Mouse (Mus musculus) stomach, embryonic 16.5 days (tissue): ENCODE measurements around the gene Myo1a. TPM values are rescaled to one million over a fixed set of nuclear protein-coding genes. Genes with fewer than 3 reads are reported as not detected.

Source experiments
- ATAC-seq: fragments of 200-750 bp; cut with Nextera tagmentation; 2 replicates; pipeline ENCODE4 v1.8.0; 2017; ENCODE audit warnings: moderate number of reproducible peaks, moderate TSS enrichment; ENCODE audit not compliant: insufficient read depth, low FRiP score
- H3K27ac ChIP-seq: fragments of 300-500 bp; sonication (generic); 2 replicates; pipeline ENCODE4 v1.5.1; 2014; ENCODE audit warnings: low read length
- H3K27me3 ChIP-seq: fragments of 300-500 bp; sonication (generic); 2 replicates; pipeline ENCODE4 v1.6.1; 2014; ENCODE audit warnings: low read length, control low read depth, mixed read lengths; ENCODE audit not compliant: control insufficient read depth, insufficient read depth
- H3K36me3 ChIP-seq: fragments of 300-500 bp; sonication (generic); 2 replicates; pipeline ENCODE4 v1.6.1; 2014; ENCODE audit warnings: low read length; ENCODE audit not compliant: control insufficient read depth, insufficient read depth
- H3K4me1 ChIP-seq: fragments of 300-500 bp; sonication (generic); 2 replicates; pipeline ENCODE4 v1.6.1; 2014; ENCODE audit warnings: low read length, control low read depth, mixed read lengths; ENCODE audit not compliant: control insufficient read depth, insufficient read depth
- H3K4me2 ChIP-seq: fragments of 300-500 bp; sonication (generic); 2 replicates; pipeline ENCODE4 v1.6.1; 2014; ENCODE audit warnings: low read depth, low read length, mixed read lengths
- H3K4me3 ChIP-seq: fragments of 300-500 bp; sonication (generic); replicated peaks from 2 replicates; pipeline ENCODE4 v1.5.1; 2014; ENCODE audit warnings: mild to moderate bottlenecking, low read length
- H3K9ac ChIP-seq: fragments of 300-500 bp; sonication (generic); 2 replicates; pipeline ENCODE4 v1.6.1; 2014; ENCODE audit warnings: low read length
- H3K9me3 ChIP-seq: fragments of 300-500 bp; sonication (generic); replicated peaks from 2 replicates; pipeline ENCODE4 v1.6.1; 2016; ENCODE audit warnings: low read length, control low read depth; ENCODE audit not compliant: control insufficient read depth
- WGBS: fragments of 180-500 bp; shearing (Covaris S2); extraction: QIAGEN DNeasy Blood & Tissue Kit; methylation state at CpG from one replicate; pipeline ENCODE4 v1.1.7; 2014; 5-methylcytosine and 5-hydroxymethylcytosine counted together
- polyA plus RNA-seq: library from polyadenylated mRNA; unstranded; fragments of >200 nt; fragmentation: Nextera tagmentation; extraction: Ambion mirVana; gene quantifications from 2 replicates; pipeline ENCODE4 v1.2.1, GENCODE M21; 2015

The Myo1a gene
- polyA plus RNA-seq, 1 experiment from 2014 or later, result 24.5 TPM

- H3K27ac ChIP-seq, result no peak overlapping the region
- no peaks in the 10 kb centered on the region for H3K9me3 ChIP-seq
- ATAC-seq, result no peak
- peaks cover 23% of the 10 kb centered on the region for H3K36me3 ChIP-seq
- no peak overlapping the region for H3K4me3 ChIP-seq
- H3K27me3 ChIP-seq, result no peaks in the 10 kb centered on the region
- H3K9ac ChIP-seq, result no peak overlapping the region
- WGBS, result 84% methylated on average over 8 of the region's 8 CpGs
- H3K4me2 ChIP-seq, result no peak overlapping the region
- H3K4me1 ChIP-seq, result peaks cover 13% of the 10 kb centered on the region
These were observed 42.3 kb downstream of the Myo1a start for GRCm38 (mm10) chr10:127747254-127747653.

- no peak for ATAC-seq
- peaks cover 13% of the 10 kb centered on the region for H3K4me1 ChIP-seq
- WGBS, result 10% methylated on average over 8 of the region's 8 CpGs
- 0 out of 2 replicates have a peak overlapping the region, but pooled peaks have one; percentile 26 for H3K9ac ChIP-seq
- H3K27ac ChIP-seq, result peak overlapping the region; percentile 23; the same call in 1 of the 2 replicates
- H3K36me3 ChIP-seq, result peaks cover 5% of the 10 kb centered on the region; the same call in 1 of the 2 replicates
- peak overlapping the region; percentile 36; the same call in 1 of the 2 replicates for H3K4me2 ChIP-seq
- no peak overlapping the region for H3K4me3 ChIP-seq
- H3K9me3 ChIP-seq, result no peaks in the 10 kb centered on the region
- no peaks in the 10 kb centered on the region for H3K27me3 ChIP-seq
These were observed 44.1 kb downstream of the Myo1a start for GRCm38 (mm10) chr10:127748847-127749612.

GRCm38 (mm10) chr10:127750136-127750777, 45.3 kb downstream of the Myo1a start:
- 54% methylated on average over 24 of the region's 24 CpGs for WGBS
- Histone ChIP-seq H3K9me3 (no peaks in the 10 kb centered on the region), H3K36me3 (no peaks in the 10 kb centered on the region), H3K4me1 (peaks cover 13% of the 10 kb centered on the region), H3K4me2 (peak overlapping the region; percentile 36), H3K4me3 (peak overlapping the region; percentile 19), H3K27ac (no peak overlapping the region), H3K27me3 (no peaks in the 10 kb centered on the region), H3K9ac (peak overlapping the region; percentile 49; the same call in 1 of the 2 replicates)
- ATAC-seq, result no peak

- H3K27ac ChIP-seq, result no peak within 1 kb of the TSS
- H3K9me3 ChIP-seq, result no peaks in the 10 kb centered on the region
- peaks cover 20% of the 10 kb centered on the region for H3K4me1 ChIP-seq
- peak within 1 kb of the TSS; percentile 16; the same call in 1 of the 2 replicates for H3K4me2 ChIP-seq
- 46% methylated on average over 8 of the region's 8 CpGs for WGBS
- no peak within 1 kb of the TSS; the same call in 1 of the 2 replicates for H3K9ac ChIP-seq
- peak within 1 kb of the TSS; percentile 10 for H3K4me3 ChIP-seq
- no peaks in the 10 kb centered on the region for H3K36me3 ChIP-seq
- no peaks in the 10 kb centered on the region for H3K27me3 ChIP-seq
- no peak for ATAC-seq
These were observed 46.6 kb downstream of the Myo1a start, which contains the start of gene Gpr182 for GRCm38 (mm10) chr10:127751548-127751947. Gpr182 (minus strand) TSS chr10:127751732.

- Histone ChIP-seq H3K27ac (no peak overlapping the region), H3K9me3 (no peaks in the 10 kb centered on the region), H3K27me3 (no peaks in the 10 kb centered on the region), H3K9ac (no peak overlapping the region), H3K4me1 (peaks cover 10% of the 10 kb centered on the region; the same call in 1 of the 2 replicates), H3K36me3 (no peaks in the 10 kb centered on the region), H3K4me2 (no peak overlapping the region), H3K4me3 (no peak overlapping the region)
- no peak for ATAC-seq
- 59% methylated on average over 6 of the region's 6 CpGs for WGBS
These were observed 49.7 kb downstream of the Myo1a start for GRCm38 (mm10) chr10:127754566-127755166.

- Histone ChIP-seq H3K9me3 (no peaks in the 10 kb centered on the region), H3K4me3 (no peak overlapping the region), H3K36me3 (no peaks in the 10 kb centered on the region), H3K4me1 (peaks cover 10% of the 10 kb centered on the region; the same call in 1 of the 2 replicates), H3K9ac (no peak overlapping the region), H3K27me3 (no peaks in the 10 kb centered on the region), H3K4me2 (no peak overlapping the region), H3K27ac (no peak overlapping the region)
- ATAC-seq, result no peak
- 61% methylated on average over 3 of the region's 3 CpGs for WGBS
These were observed 50.3 kb downstream of the Myo1a start for GRCm38 (mm10) chr10:127755246-127755645.

- Histone ChIP-seq H3K9ac (peak overlapping the region; percentile 23; the same call in 1 of the 2 replicates), H3K4me1 (peaks cover 10% of the 10 kb centered on the region; the same call in 1 of the 2 replicates), H3K4me3 (peak overlapping the region; percentile 22), H3K27ac (peak overlapping the region; percentile 21; the same call in 1 of the 2 replicates), H3K36me3 (no peaks in the 10 kb centered on the region), H3K27me3 (no peaks in the 10 kb centered on the region), H3K4me2 (peak overlapping the region; percentile 60), H3K9me3 (no peaks in the 10 kb centered on the region)
- no peak for ATAC-seq
- WGBS, result 24% methylated on average over 18 of the region's 18 CpGs
These were observed 50.9 kb downstream of the Myo1a start for GRCm38 (mm10) chr10:127755770-127756468.

GRCm38 (mm10) chr10:127759181-127760110, 54.5 kb downstream of the Myo1a start, which contains the start of the genes Rdh1 and Rdh16f1:
Rdh1 (plus strand) TSS chr10:127759721.
Rdh16f1 (plus strand) TSS chr10:127759787.
- no peak for ATAC-seq
- peaks cover 7% of the 10 kb centered on the region for H3K4me1 ChIP-seq
- H3K4me2 ChIP-seq, result no peak within 1 kb of the TSS
- WGBS, result 59% methylated on average over 9 of the region's 9 CpGs
- no peaks in the 10 kb centered on the region for H3K36me3 ChIP-seq
- H3K4me3 ChIP-seq, result no peak within 1 kb of the TSS
- no peaks in the 10 kb centered on the region for H3K27me3 ChIP-seq
- no peak within 1 kb of the TSS for H3K9ac ChIP-seq
- H3K27ac ChIP-seq, result no peak within 1 kb of the TSS
- H3K9me3 ChIP-seq, result no peaks in the 10 kb centered on the region
